In the genomic region with DNA sequence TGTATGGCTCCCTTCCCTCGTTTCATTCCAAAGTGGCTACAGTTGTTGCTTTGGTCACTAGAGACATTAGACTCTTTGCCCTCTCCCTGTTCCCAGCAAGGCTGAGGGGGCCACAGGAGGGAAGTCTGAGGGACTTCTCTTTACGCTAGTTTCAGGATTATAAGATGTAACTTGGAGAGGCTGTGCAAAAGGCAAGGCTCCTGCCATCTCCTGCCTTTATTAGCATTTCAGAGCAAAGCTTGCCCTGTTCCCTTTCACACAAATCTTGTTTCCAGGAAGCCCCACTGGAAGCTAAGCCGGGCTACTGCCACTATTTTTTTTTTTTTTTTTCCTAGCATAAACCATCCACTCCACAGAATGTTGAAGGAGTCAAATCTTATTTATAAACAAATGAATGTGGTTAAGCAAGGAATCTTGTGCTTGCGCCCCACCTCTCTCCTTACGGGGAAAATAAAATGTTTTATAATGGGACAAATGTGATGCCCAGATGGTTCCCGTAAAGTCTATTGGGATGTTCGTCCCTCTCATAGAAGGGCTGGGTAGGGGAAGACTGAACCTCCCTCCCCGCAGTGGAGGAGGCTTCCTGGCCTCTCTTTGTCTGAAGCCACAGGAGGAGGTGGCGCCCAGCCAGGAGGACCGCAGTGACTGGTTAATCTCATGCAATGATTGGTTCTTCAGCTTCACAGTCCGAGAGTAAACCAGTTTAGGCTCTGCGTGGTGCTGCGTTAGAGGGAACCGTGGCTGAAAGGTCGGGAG, we compare ENCODE assay signal across 10 mouse cellular contexts.
DNase-seq lines count a peak whose midpoint lies in the region; ATAC-seq and TF ChIP-seq lines count a peak whose summit lies in the region.
"Had no signal": no experiment of that assay in that cellular context is flagged by ENCODE, and none has a peak within 500 bp of the region (broad histone marks: within the 10 kb centered on the region; RNA-seq: fewer than 3 reads in every experiment).

No protein-coding gene starts in this region.

- peaks cover 9% of the 10 kb centered on the region for H3K4me1 ChIP-seq in embryonic facial prominence, embryonic 11.5 days (ENCODE audit: control insufficient read depth, insufficient read depth, low read length)
- H3K4me1 ChIP-seq in kidney, adult 2 months (ENCODE audit: control insufficient read depth, insufficient read depth, low read length), result peaks cover 5% of the 10 kb centered on the region
- H3K4me1 ChIP-seq in lung, adult 2 months (ENCODE audit: control insufficient read depth, insufficient read depth, low read length), result peaks cover 12% of the 10 kb centered on the region
- H3K4me1 ChIP-seq: liver, embryonic 15.5 days had no signal

- no peaks in the 10 kb centered on the region for H3K36me3 ChIP-seq in embryonic facial prominence, embryonic 11.5 days (replicated peaks; ENCODE audit: control insufficient read depth, insufficient read depth, low read depth, low read length)
- no peaks in the 10 kb centered on the region for H3K36me3 ChIP-seq in kidney, adult 2 months (ENCODE audit: control insufficient read depth, insufficient read depth, low read length)
- H3K36me3 ChIP-seq: liver, embryonic 15.5 days had no signal

- 5% methylated on average over 15 of the region's 15 CpGs for WGBS in embryonic facial prominence, embryonic 11.5 days
- 22% methylated on average over 15 of the region's 15 CpGs for WGBS in kidney, adult 2 months
- WGBS in lung, adult 2 months, result 14% methylated on average over 15 of the region's 15 CpGs

- no peak overlapping the region for H3K4me3 ChIP-seq in embryonic facial prominence, embryonic 11.5 days (ENCODE audit: low read depth, low read length)
- no peak overlapping the region for H3K4me3 ChIP-seq in kidney, adult 2 months (ENCODE audit: insufficient read depth, low read depth, low read length)
- H3K4me3 ChIP-seq in lung, adult 2 months (replicated peaks; ENCODE audit: extremely low read depth, low read depth, low read length), result peak overlapping the region; percentile 2
- H3K4me3 ChIP-seq: liver, embryonic 15.5 days had no signal

- DNase-seq in right cerebral cortex, postnatal 4 days, result peak; percentile 71
- DNase-seq in right cerebral cortex, postnatal 36 days (ENCODE audit: low spot score in 2 of 2), result no peak
- DNase-seq in embryonic facial prominence, embryonic 11.5 days (ENCODE audit: low spot score), result peak; percentile 61
- DNase-seq in heart, adult 9 months (ENCODE audit: low spot score in 2 of 2), result peak; percentile 55 to 72
- peak; percentile 79 for DNase-seq in kidney, adult 2 months
- DNase-seq in lung, adult 2 months, result no peak
- DNase-seq in ovary, adult 18-20 months (ENCODE audit: low spot score), result peak; percentile 77
- DNase-seq in B cell, adult 2 months, result no peak

- H3K27ac ChIP-seq in embryonic facial prominence, embryonic 11.5 days (replicated peaks; ENCODE audit: low read depth, low read length), result no peak overlapping the region; the same call in 1 of the 2 replicates
- no peak overlapping the region for H3K27ac ChIP-seq in kidney, adult 2 months (ENCODE audit: insufficient read depth, low read depth, low read length)
- H3K27ac ChIP-seq: liver, embryonic 15.5 days had no signal

- no peaks in the 10 kb centered on the region for H3K27me3 ChIP-seq in embryonic facial prominence, embryonic 11.5 days (ENCODE audit: control insufficient read depth, insufficient read depth, low read length)
- no peaks in the 10 kb centered on the region for H3K27me3 ChIP-seq in kidney, adult 2 months (replicated peaks; ENCODE audit: control insufficient read depth, insufficient read depth, low read length)
- H3K27me3 ChIP-seq: liver, embryonic 15.5 days; Patski had no signal

- no peaks in the 10 kb centered on the region for H3K9me3 ChIP-seq in embryonic facial prominence, embryonic 11.5 days (replicated peaks; ENCODE audit: control insufficient read depth, low read length)
- H3K9me3 ChIP-seq: liver, embryonic 15.5 days had no signal

- ATAC-seq in embryonic facial prominence, embryonic 11.5 days (replicated peaks; ENCODE audit: insufficient number of reproducible peaks, low FRiP score, low TSS enrichment, low read depth), result peak; percentile 81
- ATAC-seq: Patski had no signal

- TF ChIP-seq CTCF in kidney, adult 2 months (conservative IDR thresholded peaks at IDR 0.05; ENCODE audit: insufficient read depth, insufficient read length, low read depth, low read length), result no peak
- no peak for TF ChIP-seq CTCF in lung, adult 2 months (IDR thresholded peaks at IDR 0.05; ENCODE audit: insufficient read depth, low read length)

- TF ChIP-seq POLR2A in kidney, adult 2 months (IDR thresholded peaks at IDR 0.05; ENCODE audit: low read depth, low read length), result no peak
- TF ChIP-seq POLR2A in lung, adult 2 months (IDR thresholded peaks at IDR 0.05; ENCODE audit: borderline replicate concordance, extremely low read depth, low read depth, low read length), result no peak

- H3K4me2 ChIP-seq in embryonic facial prominence, embryonic 11.5 days (ENCODE audit: low read depth, low read length), result peak overlapping the region; percentile 3; the same call in 1 of the 2 replicates
- H3K4me2 ChIP-seq: liver, embryonic 15.5 days had no signal

- no peak overlapping the region for H3K9ac ChIP-seq in embryonic facial prominence, embryonic 11.5 days (replicated peaks; ENCODE audit: low read length)
- H3K9ac ChIP-seq: liver, embryonic 15.5 days had no signal

Comparison
In these comparisons a context has a peak if more than half of its experiments do, and no peak if none do; other contexts are left out.
1. DNase-seq: peak in right cerebral cortex, postnatal 4 days (single experiment), embryonic facial prominence, embryonic 11.5 days (single experiment), heart, adult 9 months (2 of 2), kidney, adult 2 months (single experiment) and ovary, adult 18-20 months (single experiment); none in right cerebral cortex, postnatal 36 days (0 of 2), lung, adult 2 months (single experiment) and B cell, adult 2 months (0 of 2).